Mouse (Mus musculus): ENCODE results near the gene Cyp3a57. TPM values are rescaled to one million over a fixed set of nuclear protein-coding genes. Genes with fewer than 3 reads are reported as not detected.

The Cyp3a57 gene
- polyA plus RNA-seq, 1 experiment from 2014 or later = not detected

DNA sequence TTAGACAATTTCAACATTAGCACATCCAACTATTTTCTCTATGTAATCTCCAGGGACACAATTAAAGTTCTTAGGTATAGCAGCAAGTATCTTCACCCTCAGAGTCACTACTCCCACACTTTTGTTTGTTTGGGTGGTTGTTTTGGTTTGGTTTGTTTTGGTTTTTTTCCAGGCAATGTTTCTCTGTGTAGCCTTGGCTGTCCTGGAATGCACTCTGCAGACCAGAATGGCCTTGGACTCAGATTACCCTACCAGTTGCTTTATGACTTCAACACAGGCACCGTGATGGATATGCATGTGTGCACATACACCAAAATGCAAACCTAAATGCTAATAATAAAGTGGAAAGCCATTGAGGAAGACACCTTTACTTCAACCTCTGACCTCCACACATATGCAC lies 88.6 kb downstream of the Cyp3a57 start:
- no peak overlapping the region for H3K4me2 ChIP-seq (replicated peaks; ENCODE audit: low read depth)
- ATAC-seq = no peak
- H3K36me3 ChIP-seq (ENCODE audit: control insufficient read depth, insufficient read depth) = no peaks in the 10 kb centered on the region
- H3K4me1 ChIP-seq (replicated peaks; ENCODE audit: control insufficient read depth, insufficient read depth, low read length) = no peaks in the 10 kb centered on the region
- no peaks in the 10 kb centered on the region for H3K27me3 ChIP-seq (replicated peaks; ENCODE audit: control insufficient read depth, insufficient read depth, low read length)
- H3K9ac ChIP-seq (ENCODE audit: low read depth, low read length) = no peak overlapping the region
- no peak overlapping the region for H3K4me3 ChIP-seq (ENCODE audit: low read depth, low read length)
- H3K9me3 ChIP-seq (ENCODE audit: control insufficient read depth) = no peaks in the 10 kb centered on the region
- TF ChIP-seq CTCF (IDR thresholded peaks at IDR 0.05; ENCODE audit: low read depth) = no peak
- no peak overlapping the region for H3K27ac ChIP-seq (ENCODE audit: low read depth, low read length)
- WGBS = 69% methylated on average over 1 of the region's 1 CpGs

Other genes starting within 250 kb of the Cyp3a57 start
- gene Arpc1b, start 231.1 kb upstream of the Cyp3a57 start, polyA plus RNA-seq (2015; fragmentation: Nextera tagmentation; extraction: Ambion mirVana) = 573 and 610 TPM in 2 replicates
- 49.4 and 55.5 TPM in 2 replicates for gene Pdap1, start 205.0 kb upstream of the Cyp3a57 start, polyA plus RNA-seq (2015; fragmentation: Nextera tagmentation; extraction: Ambion mirVana)
- gene Bud31, start 204.9 kb upstream of the Cyp3a57 start, polyA plus RNA-seq (2015; fragmentation: Nextera tagmentation; extraction: Ambion mirVana) = 155 and 160 TPM in 2 replicates
- 9.3 and 9.9 TPM in 2 replicates for gene Ptcd1, start 178.2 kb upstream of the Cyp3a57 start, polyA plus RNA-seq (2015; fragmentation: Nextera tagmentation; extraction: Ambion mirVana)
- gene Cpsf4, start 178.1 kb upstream of the Cyp3a57 start, polyA plus RNA-seq (2015; fragmentation: Nextera tagmentation; extraction: Ambion mirVana) = 23.1 and 23.4 TPM in 2 replicates
- 765 and 832 TPM in 2 replicates for gene Atp5j2, start 153.2 kb upstream of the Cyp3a57 start, polyA plus RNA-seq (2015; fragmentation: Nextera tagmentation; extraction: Ambion mirVana)
- 6.4 and 9.8 TPM in 2 replicates for gene Zkscan14, start 143.4 kb upstream of the Cyp3a57 start, polyA plus RNA-seq (2015; fragmentation: Nextera tagmentation; extraction: Ambion mirVana)
- 4.1 and 4.6 TPM in 2 replicates for gene Zkscan5, start 140.7 kb upstream of the Cyp3a57 start, polyA plus RNA-seq (2015; fragmentation: Nextera tagmentation; extraction: Ambion mirVana)
- 32.3 and 35.9 TPM in 2 replicates for gene Zfp655, start 113.6 kb upstream of the Cyp3a57 start, polyA plus RNA-seq (2015; fragmentation: Nextera tagmentation; extraction: Ambion mirVana)
- 0.14 and 0.30 TPM in 2 replicates for gene Zscan25, start 64.8 kb upstream of the Cyp3a57 start, polyA plus RNA-seq (2015; fragmentation: Nextera tagmentation; extraction: Ambion mirVana)
- not detected in 2 replicates for gene Cyp3a16, start 124.4 kb downstream of the Cyp3a57 start, polyA plus RNA-seq (2015; fragmentation: Nextera tagmentation; extraction: Ambion mirVana)
- gene Cyp3a41b, start 239.5 kb downstream of the Cyp3a57 start, polyA plus RNA-seq (2015; fragmentation: Nextera tagmentation; extraction: Ambion mirVana) = not detected in 2 replicates